Mouse (Mus musculus) frontal cortex, postnatal 14 days (tissue): Measurements from ENCODE around the gene Heatr4.

ENCODE experiments used
- DNase-seq, 2 experiments: peaks; one replicate each; pipeline ENCODE4 v3.0.0; 2022; ENCODE audit warnings: low spot score in 2 of 2

The Heatr4 gene

GRCm38 (mm10) chr12:83998341-83999107 lies 13.9 kb upstream of the Heatr4 start:
- DNase-seq = no peak

- no peak for DNase-seq
Measured at GRCm38 (mm10) chr12:83997221-83997620, 12.6 kb upstream of the Heatr4 start.

- no peak for DNase-seq
Measured at GRCm38 (mm10) chr12:83989378-83989777, 4.7 kb upstream of the Heatr4 start.

GRCm38 (mm10) chr12:83988483-83988882 lies 3.8 kb upstream of the Heatr4 start:
- no peak for DNase-seq

- peak; percentile 60 to 64 for DNase-seq
Measured at GRCm38 (mm10) chr12:83987583-83988441, 3.2 kb upstream of the Heatr4 start, which contains the start of gene Acot2. Gene Acot2, plus strand, starts transcription at chr12:83987861.

GRCm38 (mm10) chr12:83987242-83987582 lies 2.6 kb upstream of the Heatr4 start:
- DNase-seq = no peak

- no peak for DNase-seq
Measured at GRCm38 (mm10) chr12:83981615-83982014, 3.0 kb downstream of the Heatr4 start.

GRCm38 (mm10) chr12:83978862-83979261 lies 5.8 kb downstream of the Heatr4 start:
- DNase-seq = no peak

- DNase-seq = peak in 1 of 2 experiments; percentile 35
Measured at GRCm38 (mm10) chr12:83972117-83972516, 12.5 kb downstream of the Heatr4 start.

GRCm38 (mm10) chr12:83965235-83965634 lies 19.4 kb downstream of the Heatr4 start:
- DNase-seq = no peak

GRCm38 (mm10) chr12:83958278-83958677 lies 26.4 kb downstream of the Heatr4 start:
- DNase-seq = no peak

- DNase-seq = no peak
Measured at GRCm38 (mm10) chr12:83951711-83952575, 32.7 kb downstream of the Heatr4 start.

GRCm38 (mm10) chr12:83950840-83951701 lies 33.6 kb downstream of the Heatr4 start:
- peak; percentile 51 to 52 for DNase-seq

GRCm38 (mm10) chr12:83950493-83950839 lies 34.2 kb downstream of the Heatr4 start, which contains the start of gene Riox1:
Gene Riox1, plus strand, starts transcription at chr12:83950608.
- DNase-seq = peak; percentile 69 to 73

- DNase-seq = no peak
Measured at GRCm38 (mm10) chr12:83949776-83950492, 34.7 kb downstream of the Heatr4 start.

GRCm38 (mm10) chr12:83949043-83949442 lies 35.6 kb downstream of the Heatr4 start:
- no peak for DNase-seq

- DNase-seq = no peak
Measured at GRCm38 (mm10) chr12:83947260-83947811, 37.3 kb downstream of the Heatr4 start.

GRCm38 (mm10) chr12:83941938-83942337 lies 42.7 kb downstream of the Heatr4 start:
- no peak for DNase-seq

GRCm38 (mm10) chr12:83940031-83940430 lies 44.6 kb downstream of the Heatr4 start:
- DNase-seq = no peak

- no peak for DNase-seq
Measured at GRCm38 (mm10) chr12:83939332-83939731, 45.3 kb downstream of the Heatr4 start.
